Mouse (Mus musculus): Measurements from ENCODE around the gene Tcf12. TPM values are rescaled to one million over a fixed set of nuclear protein-coding genes. Genes with fewer than 3 reads are reported as not detected.

Gene Tcf12
- polyA plus RNA-seq, 1 experiment from 2014 or later, result 43.6 TPM

DNA sequence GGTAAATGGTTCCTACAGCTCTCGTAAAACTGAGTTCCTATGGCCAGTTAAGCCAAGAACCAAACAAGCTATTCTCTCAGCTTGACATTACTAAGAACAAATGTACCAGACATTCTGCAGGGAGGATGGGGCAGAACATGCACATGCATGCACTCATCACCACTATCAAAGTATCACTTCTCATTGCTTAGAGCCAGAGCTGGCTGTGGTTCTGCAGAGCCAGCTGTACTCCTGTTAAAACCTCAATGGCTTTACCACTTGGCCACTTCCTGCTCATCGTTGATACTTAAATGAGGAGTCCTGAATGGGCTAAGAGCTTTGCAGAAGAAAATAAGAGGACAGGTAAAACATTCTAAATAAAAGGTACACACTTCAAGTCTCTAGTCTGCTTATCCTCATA is 14.6 kb downstream of the Tcf12 start:
- 94% methylated on average over 2 of the region's 2 CpGs for WGBS
- Histone ChIP-seq H3K36me3 (ENCODE audit: control insufficient read depth, insufficient read depth, low read length) (no peaks in the 10 kb centered on the region), H3K27me3 (ENCODE audit: control insufficient read depth, insufficient read depth, low read depth, low read length) (no peaks in the 10 kb centered on the region), H3K4me3 (ENCODE audit: low read depth, low read length) (no peak overlapping the region), H3K4me2 (ENCODE audit: low read length) (no peak overlapping the region), H3K4me1 (ENCODE audit: control insufficient read depth, insufficient read depth, low read length) (no peaks in the 10 kb centered on the region), H3K9ac (ENCODE audit: low read depth, low read length) (no peak overlapping the region), H3K27ac (ENCODE audit: low read length) (no peak overlapping the region), H3K9me3 (replicated peaks; ENCODE audit: control insufficient read depth, low read length, poor library complexity, severe bottlenecking) (no peaks in the 10 kb centered on the region)
- ATAC-seq, result no peak

DNA sequence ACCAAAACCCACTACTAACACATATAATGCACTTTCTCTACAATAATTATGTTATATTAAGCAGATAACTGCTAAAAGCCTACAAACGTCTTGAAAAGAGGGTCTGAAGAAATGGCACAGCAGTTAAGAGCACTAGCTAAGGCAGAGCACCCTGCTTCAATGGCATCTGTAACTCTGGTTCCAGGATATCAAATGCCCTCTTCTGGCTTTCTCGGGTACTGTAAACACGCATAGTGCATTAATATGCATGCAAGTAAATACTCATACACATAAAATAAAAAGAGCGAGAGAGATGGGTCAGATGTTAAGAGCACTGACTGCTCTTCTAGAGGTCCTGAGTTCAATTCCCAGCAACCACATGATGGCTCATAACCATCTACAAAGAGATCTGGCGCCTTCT is 17.0 kb downstream of the Tcf12 start:
- Histone ChIP-seq H3K4me1 (ENCODE audit: control insufficient read depth, insufficient read depth, low read length) (no peaks in the 10 kb centered on the region), H3K36me3 (ENCODE audit: control insufficient read depth, insufficient read depth, low read length) (no peaks in the 10 kb centered on the region), H3K27me3 (ENCODE audit: control insufficient read depth, insufficient read depth, low read depth, low read length) (no peaks in the 10 kb centered on the region), H3K9ac (ENCODE audit: low read depth, low read length) (no peak overlapping the region), H3K4me3 (ENCODE audit: low read depth, low read length) (no peak overlapping the region), H3K27ac (ENCODE audit: low read length) (no peak overlapping the region), H3K4me2 (ENCODE audit: low read length) (no peak overlapping the region), H3K9me3 (replicated peaks; ENCODE audit: control insufficient read depth, low read length, poor library complexity, severe bottlenecking) (no peaks in the 10 kb centered on the region)
- no peak for ATAC-seq
- 88% methylated on average over 5 of the region's 5 CpGs for WGBS

DNA sequence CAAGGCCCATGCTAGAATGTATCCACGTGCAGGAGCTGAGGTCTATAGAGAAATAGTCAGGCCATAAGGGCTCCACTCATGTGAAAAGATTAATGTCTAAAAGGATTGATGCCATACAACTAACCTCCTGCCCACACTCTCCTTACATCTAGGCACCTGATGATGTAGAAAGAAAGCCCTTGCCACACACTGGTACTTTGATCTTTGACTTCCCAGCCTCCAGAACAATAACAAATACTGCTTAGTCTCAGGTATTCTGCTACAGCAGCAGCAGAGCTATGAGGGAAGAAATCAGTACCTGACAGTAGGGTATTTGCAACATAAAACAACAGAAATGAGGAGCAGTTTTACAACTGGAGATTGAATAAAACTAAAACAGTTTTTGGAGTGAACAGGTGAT is 19.5 kb downstream of the Tcf12 start:
- Histone ChIP-seq H3K4me2 (ENCODE audit: low read length) (no peak overlapping the region), H3K27ac (ENCODE audit: low read length) (no peak overlapping the region), H3K27me3 (ENCODE audit: control insufficient read depth, insufficient read depth, low read depth, low read length) (no peaks in the 10 kb centered on the region), H3K9ac (ENCODE audit: low read depth, low read length) (no peak overlapping the region), H3K4me1 (ENCODE audit: control insufficient read depth, insufficient read depth, low read length) (no peaks in the 10 kb centered on the region), H3K9me3 (replicated peaks; ENCODE audit: control insufficient read depth, low read length, poor library complexity, severe bottlenecking) (no peaks in the 10 kb centered on the region), H3K36me3 (ENCODE audit: control insufficient read depth, insufficient read depth, low read length) (no peaks in the 10 kb centered on the region), H3K4me3 (ENCODE audit: low read depth, low read length) (no peak overlapping the region)
- no peak for ATAC-seq
- 73% methylated on average over 1 of the region's 1 CpGs for WGBS

DNA sequence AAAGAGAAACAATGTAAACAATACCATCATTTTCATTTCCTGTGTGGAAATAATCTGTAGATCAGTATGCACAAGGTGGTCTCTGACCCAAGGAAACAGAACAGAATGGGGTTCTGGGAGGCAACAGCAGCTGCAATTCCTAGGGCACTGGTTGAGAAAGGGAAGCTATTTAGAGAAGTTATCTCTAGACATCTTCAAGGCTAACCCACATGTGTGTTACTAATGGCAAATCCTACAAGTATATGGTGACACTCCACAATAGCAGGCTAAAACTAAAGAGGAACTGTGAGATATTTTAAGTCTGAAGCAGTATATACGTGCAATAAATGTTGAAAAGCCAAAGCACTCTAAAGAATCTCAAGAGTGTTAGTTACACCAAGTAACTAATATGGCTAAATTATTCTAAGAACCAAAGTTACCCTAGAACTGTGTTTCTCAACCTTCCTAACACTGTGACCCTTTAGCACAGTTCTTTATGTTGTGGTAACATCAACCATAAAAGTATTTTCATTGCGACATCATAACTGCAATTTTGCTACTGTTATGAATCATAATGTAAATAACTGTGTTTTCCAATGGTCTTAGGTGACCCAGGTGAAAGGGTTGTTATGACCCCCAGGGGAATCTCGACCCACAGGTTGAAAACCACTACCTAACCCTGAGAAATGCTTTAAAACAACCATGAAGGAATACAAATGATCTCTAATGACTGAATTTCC is 22.6 kb downstream of the Tcf12 start:
- Histone ChIP-seq H3K27me3 (ENCODE audit: control insufficient read depth, insufficient read depth, low read depth, low read length) (no peaks in the 10 kb centered on the region), H3K4me2 (ENCODE audit: low read length) (no peak overlapping the region), H3K9me3 (replicated peaks; ENCODE audit: control insufficient read depth, low read length, poor library complexity, severe bottlenecking) (no peaks in the 10 kb centered on the region), H3K27ac (ENCODE audit: low read length) (no peak overlapping the region), H3K9ac (ENCODE audit: low read depth, low read length) (no peak overlapping the region), H3K4me1 (ENCODE audit: control insufficient read depth, insufficient read depth, low read length) (peaks cover 2% of the 10 kb centered on the region; the same call in 1 of the 2 replicates), H3K4me3 (ENCODE audit: low read depth, low read length) (no peak overlapping the region), H3K36me3 (ENCODE audit: control insufficient read depth, insufficient read depth, low read length) (no peaks in the 10 kb centered on the region)
- ATAC-seq, result no peak
- WGBS, result 86% methylated on average over 3 of the region's 3 CpGs

DNA sequence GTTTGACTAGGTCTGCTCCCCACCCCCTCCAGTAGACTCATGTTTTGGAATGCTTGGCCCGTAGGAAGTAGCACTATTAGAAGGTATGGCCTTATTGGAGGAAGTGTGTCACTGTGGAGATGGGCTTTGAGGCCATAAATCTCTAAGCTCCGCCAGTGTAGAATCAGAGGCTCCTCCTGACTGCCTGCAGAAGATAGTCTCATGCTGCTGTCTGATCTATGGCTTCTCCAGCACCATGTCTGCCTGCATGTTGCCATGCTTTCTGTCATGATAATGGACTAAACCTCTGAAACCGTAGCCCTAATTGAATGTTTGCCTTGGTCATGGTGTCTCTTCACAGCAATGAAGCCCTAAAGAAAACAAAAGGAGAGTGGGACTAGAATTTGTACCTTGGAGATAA is 26.7 kb downstream of the Tcf12 start:
- Histone ChIP-seq H3K27ac (ENCODE audit: low read length) (no peak overlapping the region), H3K4me2 (ENCODE audit: low read length) (no peak overlapping the region), H3K27me3 (ENCODE audit: control insufficient read depth, insufficient read depth, low read depth, low read length) (no peaks in the 10 kb centered on the region), H3K9me3 (replicated peaks; ENCODE audit: control insufficient read depth, low read length, poor library complexity, severe bottlenecking) (no peaks in the 10 kb centered on the region), H3K36me3 (ENCODE audit: control insufficient read depth, insufficient read depth, low read length) (no peaks in the 10 kb centered on the region), H3K4me1 (ENCODE audit: control insufficient read depth, insufficient read depth, low read length) (peaks cover 5% of the 10 kb centered on the region; the same call in 1 of the 2 replicates), H3K4me3 (ENCODE audit: low read depth, low read length) (no peak overlapping the region), H3K9ac (ENCODE audit: low read depth, low read length) (no peak overlapping the region)
- 76% methylated on average over 3 of the region's 3 CpGs for WGBS
- no peak for ATAC-seq

DNA sequence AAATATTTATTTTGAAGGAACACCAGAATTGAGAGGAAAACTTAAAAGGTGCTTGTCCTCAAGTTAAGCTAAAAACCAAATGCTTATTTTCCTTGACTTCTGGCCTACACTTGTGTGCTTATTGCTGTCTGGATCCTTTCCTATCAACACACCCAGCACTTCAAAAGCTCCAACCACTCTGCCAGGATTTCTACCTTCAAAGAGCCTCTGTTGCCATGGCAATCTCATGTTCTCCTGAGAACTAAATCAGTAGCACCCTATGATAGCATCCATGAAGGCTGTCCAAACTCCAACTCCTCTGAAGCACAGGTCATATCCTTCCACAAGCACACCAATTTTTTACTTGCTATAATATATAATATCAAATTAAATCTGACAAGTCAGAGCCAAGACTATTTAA is 27.5 kb downstream of the Tcf12 start:
- Histone ChIP-seq H3K36me3 (ENCODE audit: control insufficient read depth, insufficient read depth, low read length) (no peaks in the 10 kb centered on the region), H3K9me3 (replicated peaks; ENCODE audit: control insufficient read depth, low read length, poor library complexity, severe bottlenecking) (no peaks in the 10 kb centered on the region), H3K27me3 (ENCODE audit: control insufficient read depth, insufficient read depth, low read depth, low read length) (no peaks in the 10 kb centered on the region), H3K27ac (ENCODE audit: low read length) (no peak overlapping the region), H3K4me1 (ENCODE audit: control insufficient read depth, insufficient read depth, low read length) (peaks cover 5% of the 10 kb centered on the region; the same call in 1 of the 2 replicates), H3K4me3 (ENCODE audit: low read depth, low read length) (no peak overlapping the region), H3K4me2 (ENCODE audit: low read length) (no peak overlapping the region), H3K9ac (ENCODE audit: low read depth, low read length) (no peak overlapping the region)
- ATAC-seq, result no peak

DNA sequence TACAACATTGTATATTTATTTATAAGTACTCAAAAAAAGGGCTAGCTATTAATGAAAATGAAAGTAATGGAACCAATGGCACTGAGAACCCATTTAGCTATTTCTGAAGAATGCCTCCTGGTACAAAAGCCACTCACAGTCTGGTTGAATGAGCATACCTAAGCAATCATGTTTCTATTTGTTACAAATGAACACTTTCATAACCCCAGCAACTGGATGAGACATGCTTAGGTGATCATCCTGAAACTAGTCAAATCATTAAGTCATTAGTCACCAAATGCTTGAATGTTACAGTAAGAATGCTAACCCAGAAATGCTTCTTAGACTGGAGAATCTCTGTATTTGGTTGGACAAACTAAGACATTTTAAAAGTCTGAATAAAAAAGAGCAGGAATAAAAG is 35.5 kb downstream of the Tcf12 start:
- no peak overlapping the region for H3K4me3 ChIP-seq (ENCODE audit: low read depth, low read length)
- H3K27ac ChIP-seq (ENCODE audit: low read length), result no peak overlapping the region
- ATAC-seq, result no peak
- H3K4me2 ChIP-seq (ENCODE audit: low read length), result no peak overlapping the region
- H3K9ac ChIP-seq (ENCODE audit: low read depth, low read length), result no peak overlapping the region
- no peaks in the 10 kb centered on the region for H3K27me3 ChIP-seq (ENCODE audit: control insufficient read depth, insufficient read depth, low read depth, low read length)
- no peaks in the 10 kb centered on the region for H3K36me3 ChIP-seq (ENCODE audit: control insufficient read depth, insufficient read depth, low read length)
- 0 out of 2 replicates have a peak, but pooled peaks cover 2% of the 10 kb centered on the region for H3K4me1 ChIP-seq (ENCODE audit: control insufficient read depth, insufficient read depth, low read length)
- no peaks in the 10 kb centered on the region for H3K9me3 ChIP-seq (replicated peaks; ENCODE audit: control insufficient read depth, low read length, poor library complexity, severe bottlenecking)

DNA sequence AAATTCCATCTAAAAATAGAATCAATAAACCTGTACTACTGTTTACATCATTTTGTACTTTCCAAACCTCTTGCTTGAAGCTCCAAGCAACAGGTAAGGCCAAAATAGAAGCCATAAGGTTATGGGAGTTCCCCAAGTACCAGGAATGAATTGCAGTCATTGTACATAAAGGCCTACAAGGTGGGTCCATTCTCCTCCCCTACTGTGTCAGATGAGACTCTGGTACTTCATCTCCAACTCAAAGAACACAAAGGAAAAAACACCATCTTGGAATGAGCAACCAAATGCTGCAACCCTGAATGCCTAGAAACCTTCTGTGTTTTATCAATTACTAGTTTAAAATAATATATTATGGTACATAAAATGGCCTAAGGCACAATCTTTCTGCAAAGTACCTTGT is 45.5 kb downstream of the Tcf12 start:
- H3K9me3 ChIP-seq (replicated peaks; ENCODE audit: control insufficient read depth, low read length, poor library complexity, severe bottlenecking), result no peaks in the 10 kb centered on the region
- H3K4me1 ChIP-seq (ENCODE audit: control insufficient read depth, insufficient read depth, low read length), result no peaks in the 10 kb centered on the region
- H3K27ac ChIP-seq (ENCODE audit: low read length), result no peak overlapping the region
- H3K4me2 ChIP-seq (ENCODE audit: low read length), result no peak overlapping the region
- H3K36me3 ChIP-seq (ENCODE audit: control insufficient read depth, insufficient read depth, low read length), result no peaks in the 10 kb centered on the region
- no peak for ATAC-seq
- no peak overlapping the region for H3K4me3 ChIP-seq (ENCODE audit: low read depth, low read length)
- H3K27me3 ChIP-seq (ENCODE audit: control insufficient read depth, insufficient read depth, low read depth, low read length), result no peaks in the 10 kb centered on the region
- no peak overlapping the region for H3K9ac ChIP-seq (ENCODE audit: low read depth, low read length)

DNA sequence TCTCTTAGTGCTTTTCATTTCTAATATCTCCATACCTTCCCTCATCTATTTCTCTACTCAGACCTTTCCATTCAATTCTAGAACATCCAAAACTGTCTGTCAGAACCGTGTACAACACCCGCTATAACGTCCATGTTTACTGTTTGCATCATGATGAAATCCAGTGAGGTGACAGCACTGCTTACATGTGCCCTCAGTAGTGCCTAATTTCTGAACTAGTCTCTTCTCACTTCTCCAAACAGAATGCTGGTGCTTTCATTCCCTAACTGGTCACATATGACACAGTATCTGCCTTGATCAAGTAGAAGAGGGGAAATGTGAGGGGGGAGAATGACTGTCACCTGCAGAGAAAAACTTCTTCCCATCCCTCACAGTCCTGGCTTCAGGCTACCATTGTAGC is 58.5 kb downstream of the Tcf12 start:
- Histone ChIP-seq H3K36me3 (ENCODE audit: control insufficient read depth, insufficient read depth, low read length) (no peaks in the 10 kb centered on the region), H3K4me1 (ENCODE audit: control insufficient read depth, insufficient read depth, low read length) (no peaks in the 10 kb centered on the region), H3K9me3 (replicated peaks; ENCODE audit: control insufficient read depth, low read length, poor library complexity, severe bottlenecking) (no peaks in the 10 kb centered on the region), H3K27ac (ENCODE audit: low read length) (no peak overlapping the region), H3K4me3 (ENCODE audit: low read depth, low read length) (no peak overlapping the region), H3K9ac (ENCODE audit: low read depth, low read length) (no peak overlapping the region), H3K4me2 (ENCODE audit: low read length) (no peak overlapping the region), H3K27me3 (ENCODE audit: control insufficient read depth, insufficient read depth, low read depth, low read length) (no peaks in the 10 kb centered on the region)
- WGBS, result 98% methylated on average over 3 of the region's 3 CpGs
- no peak for ATAC-seq
